ENCODE assay signal across 9 mouse cellular contexts in the genomic region with DNA sequence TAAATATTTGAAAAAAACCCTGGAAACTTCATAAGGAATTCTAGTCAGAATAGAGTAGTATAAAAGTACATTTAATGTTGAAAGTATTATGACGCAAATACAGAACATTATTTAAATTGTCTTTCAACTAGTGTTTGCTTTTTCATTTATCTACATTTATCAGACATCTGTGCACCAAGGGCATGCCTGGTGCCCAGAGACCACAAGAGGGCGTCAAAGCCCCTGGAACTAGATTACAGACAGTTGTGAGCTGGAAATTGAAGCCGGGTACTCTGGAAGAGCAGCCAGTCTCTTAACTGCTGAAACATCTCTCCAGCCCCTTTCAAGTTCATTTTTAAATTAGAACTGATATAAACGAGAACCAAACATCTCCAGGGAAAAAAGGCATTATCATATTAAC. TPM values are rescaled to one million over a fixed set of nuclear protein-coding genes. Genes with fewer than 3 reads are reported as not detected.
A peak's percentile ranks its signal among the peaks of the same experiment; 100 is the strongest.
DNase-seq lines count a peak whose midpoint lies in the region; ATAC-seq and TF ChIP-seq lines count a peak whose summit lies in the region.
"Had no signal": no experiment of that assay in that cellular context is flagged by ENCODE, and none has a peak within 500 bp of the region (broad histone marks: within the 10 kb centered on the region; RNA-seq: fewer than 3 reads in every experiment).

No protein-coding gene starts in this region.

- no peak for TF ChIP-seq POLR2A in thymus, adult 2 months (IDR thresholded peaks at IDR 0.05; ENCODE audit: control insufficient read depth, extremely low read depth, insufficient read depth, low read length, poor library complexity)

- DNase-seq in heart, postnatal 10 days: peak; percentile 19 to 48
- DNase-seq in heart, adult 9 months (ENCODE audit: low spot score in 2 of 2): no peak
- DNase-seq in thymus, adult 2 months: peak; percentile 45
- no peak for DNase-seq in thymus, adult 18-20 months
- peak; percentile 65 for DNase-seq in embryonic facial prominence, embryonic 11.5 days (ENCODE audit: low spot score)
- peak; percentile 55 for DNase-seq in midbrain, postnatal 0 days (ENCODE audit: low spot score)
- DNase-seq in c-Kit-positive CD71-positive TER-119-positive erythroid progenitor cells, embryonic 14.5 days (ENCODE audit: low spot score): no peak
- DNase-seq in left cerebral cortex, adult 8-10 months (ENCODE audit: low spot score in 2 of 2): no peak

- H3K4me2 ChIP-seq in embryonic facial prominence, embryonic 11.5 days (ENCODE audit: low read depth, low read length): no peak overlapping the region
- no peak overlapping the region for H3K4me2 ChIP-seq in midbrain, postnatal 0 days (ENCODE audit: low read depth, low read length, poor library complexity, severe bottlenecking)

- TF ChIP-seq CTCF in thymus, adult 2 months (IDR thresholded peaks at IDR 0.05; ENCODE audit: borderline replicate concordance, control insufficient read depth, extremely low read depth, insufficient read depth, low read length, poor library complexity): no peak
- peak; percentile 67 for TF ChIP-seq CTCF in midbrain, postnatal 0 days (IDR thresholded peaks at IDR 0.05)

- H3K27ac ChIP-seq in thymus, adult 2 months (ENCODE audit: control insufficient read depth, insufficient read depth, low read length): no peak overlapping the region
- H3K27ac ChIP-seq in embryonic facial prominence, embryonic 11.5 days (replicated peaks; ENCODE audit: low read depth, low read length): no peak overlapping the region
- no peak overlapping the region for H3K27ac ChIP-seq in midbrain, postnatal 0 days (ENCODE audit: low read depth, low read length)

- H3K27me3 ChIP-seq in thymus, adult 2 months (ENCODE audit: control insufficient read depth, insufficient read depth, low read length): no peaks in the 10 kb centered on the region
- no peaks in the 10 kb centered on the region for H3K27me3 ChIP-seq in embryonic facial prominence, embryonic 11.5 days (ENCODE audit: control insufficient read depth, insufficient read depth, low read length)
- H3K27me3 ChIP-seq in midbrain, postnatal 0 days (ENCODE audit: insufficient read depth, low read length): no peaks in the 10 kb centered on the region

- H3K4me1 ChIP-seq in thymus, adult 2 months (replicated peaks; ENCODE audit: control insufficient read depth, insufficient read depth, low read length): no peaks in the 10 kb centered on the region
- no peaks in the 10 kb centered on the region for H3K4me1 ChIP-seq in embryonic facial prominence, embryonic 11.5 days (ENCODE audit: control insufficient read depth, insufficient read depth, low read length)
- no peaks in the 10 kb centered on the region for H3K4me1 ChIP-seq in midbrain, postnatal 0 days (ENCODE audit: insufficient read depth, low read length)

- no peak for ATAC-seq in embryonic facial prominence, embryonic 11.5 days (replicated peaks; ENCODE audit: insufficient number of reproducible peaks, low FRiP score, low TSS enrichment, low read depth)
- no peak for ATAC-seq in midbrain, postnatal 0 days (ENCODE audit: low FRiP score)

- H3K4me3 ChIP-seq in thymus, adult 2 months (ENCODE audit: control insufficient read depth, insufficient read depth, low read length): no peak overlapping the region
- no peak overlapping the region for H3K4me3 ChIP-seq in embryonic facial prominence, embryonic 11.5 days (ENCODE audit: low read depth, low read length)
- H3K4me3 ChIP-seq in midbrain, postnatal 0 days (ENCODE audit: low read depth, low read length): no peak overlapping the region
- H3K4me3 ChIP-seq: myocyte had no signal

- WGBS in thymus, adult 2 months: 71% methylated on average over 4 of the region's 4 CpGs
- 52% methylated on average over 4 of the region's 4 CpGs for WGBS in embryonic facial prominence, embryonic 11.5 days
- WGBS in midbrain, postnatal 0 days: 53% methylated on average over 4 of the region's 4 CpGs

- H3K9me3 ChIP-seq in embryonic facial prominence, embryonic 11.5 days (replicated peaks; ENCODE audit: control insufficient read depth, low read length): no peaks in the 10 kb centered on the region
- H3K9me3 ChIP-seq in midbrain, postnatal 0 days (ENCODE audit: low read length): no peaks in the 10 kb centered on the region

- intact Hi-C loops in heart, postnatal 10 days (cut with DNase I): loop anchor here (10.0 kb wide), 1 partner anchor 352 kb away; no protein-coding TSS in a partner anchor

- peaks cover 26% of the 10 kb centered on the region for H3K36me3 ChIP-seq in thymus, adult 2 months (ENCODE audit: control insufficient read depth, insufficient read depth, low read length)
- H3K36me3 ChIP-seq in embryonic facial prominence, embryonic 11.5 days (replicated peaks; ENCODE audit: control insufficient read depth, insufficient read depth, low read depth, low read length): no peaks in the 10 kb centered on the region
- H3K36me3 ChIP-seq in midbrain, postnatal 0 days (ENCODE audit: insufficient read depth, low read length): peaks cover 36% of the 10 kb centered on the region

- no peak overlapping the region for H3K9ac ChIP-seq in embryonic facial prominence, embryonic 11.5 days (replicated peaks; ENCODE audit: low read length)
- H3K9ac ChIP-seq in midbrain, postnatal 0 days (replicated peaks; ENCODE audit: low read length, poor library complexity, severe bottlenecking): no peak overlapping the region

RNA-seq across cellular contexts. Expression of gene Ralbp1, which starts 23.0 kb away (rescaled TPM):
- total RNA-seq in heart, postnatal 10 days (2021): 10 to 100 TPM; 30.7 to 38.1 TPM
- 47.6 and 48.7 TPM in 2 replicates for polyA plus RNA-seq in thymus, adult 2 months (2012; rRNA removed)
- 47.8 and 48.4 TPM in 2 replicates for polyA plus RNA-seq in embryonic facial prominence, embryonic 11.5 days (2014; fragmentation: Nextera tagmentation; extraction: Ambion mirVana)
- 32.9 and 42.0 TPM in 2 replicates for total RNA-seq in midbrain, postnatal 0 days (2014; rRNA removed)
- 50.0 and 55.8 TPM in 2 replicates for polyA plus RNA-seq in midbrain, postnatal 0 days (2015; fragmentation: Nextera tagmentation; extraction: Ambion mirVana)
- total RNA-seq in left cerebral cortex, adult 8-10 months (2022): 10 to 100 TPM; 64.6 to 75.2 (median 69.3) TPM

Comparison
In these comparisons a context has a peak if more than half of its experiments do, and no peak if none do; other contexts are left out.
1. DNase-seq: peak in heart, postnatal 10 days (2 of 2), thymus, adult 2 months (single experiment), embryonic facial prominence, embryonic 11.5 days (single experiment) and midbrain, postnatal 0 days (single experiment); none in heart, adult 9 months (0 of 2), thymus, adult 18-20 months (0 of 2), c-Kit-positive CD71-positive TER-119-positive erythroid progenitor cells, embryonic 14.5 days (single experiment) and left cerebral cortex, adult 8-10 months (0 of 2).